Mouse (Mus musculus) spleen, postnatal 10 days (tissue): ENCODE data around the gene BC029722.
"Not testable (repeated sequence)": the region's sequence is repeated elsewhere in the genome, so short reads cannot be mapped to it uniquely, and the experiment has no call there.

Source experiments
- DNase-seq, 2 experiments: peaks; one replicate each; pipeline ENCODE4 v3.0.0; 2021 to 2022; ENCODE audit warnings: low spot score in 2 of 2

Gene BC029722

GRCm38 (mm10) chr2:155819392-155819448 lies at the start of gene BC029722:
Gene BC029722 (minus strand): TSS chr2:155819426.
- no peak for DNase-seq

- DNase-seq, result no peak
These were observed 49.1 kb upstream of the BC029722 start for GRCm38 (mm10) chr2:155868320-155868719.

DNA sequence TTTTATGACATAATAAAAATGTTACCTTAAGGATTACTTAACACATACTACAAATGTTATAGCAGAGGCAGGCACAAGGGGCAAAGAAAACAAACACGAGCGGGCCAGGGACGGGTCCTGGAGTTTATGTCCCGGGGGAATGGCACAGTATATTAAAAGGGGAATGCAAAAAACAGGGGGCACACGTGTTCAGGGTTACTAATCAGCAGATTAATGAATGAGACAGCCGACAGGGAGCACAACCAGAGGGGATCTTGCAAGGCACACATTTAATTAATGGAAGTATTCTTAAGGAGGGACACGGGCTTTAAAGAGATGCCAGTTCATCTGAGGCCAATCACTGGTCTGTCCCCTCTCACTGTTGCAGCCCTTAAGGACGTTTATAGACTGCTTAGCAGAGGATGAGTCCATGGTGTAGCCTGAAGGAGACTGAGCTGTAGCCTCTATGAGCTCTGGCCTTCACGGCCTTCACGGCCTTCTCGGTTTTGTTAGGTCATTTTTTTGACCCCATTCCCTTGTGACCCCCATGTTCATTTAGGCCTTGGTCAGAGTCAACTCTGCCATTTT lies 44.2 kb upstream of the BC029722 start:
- no peak for DNase-seq

DNA sequence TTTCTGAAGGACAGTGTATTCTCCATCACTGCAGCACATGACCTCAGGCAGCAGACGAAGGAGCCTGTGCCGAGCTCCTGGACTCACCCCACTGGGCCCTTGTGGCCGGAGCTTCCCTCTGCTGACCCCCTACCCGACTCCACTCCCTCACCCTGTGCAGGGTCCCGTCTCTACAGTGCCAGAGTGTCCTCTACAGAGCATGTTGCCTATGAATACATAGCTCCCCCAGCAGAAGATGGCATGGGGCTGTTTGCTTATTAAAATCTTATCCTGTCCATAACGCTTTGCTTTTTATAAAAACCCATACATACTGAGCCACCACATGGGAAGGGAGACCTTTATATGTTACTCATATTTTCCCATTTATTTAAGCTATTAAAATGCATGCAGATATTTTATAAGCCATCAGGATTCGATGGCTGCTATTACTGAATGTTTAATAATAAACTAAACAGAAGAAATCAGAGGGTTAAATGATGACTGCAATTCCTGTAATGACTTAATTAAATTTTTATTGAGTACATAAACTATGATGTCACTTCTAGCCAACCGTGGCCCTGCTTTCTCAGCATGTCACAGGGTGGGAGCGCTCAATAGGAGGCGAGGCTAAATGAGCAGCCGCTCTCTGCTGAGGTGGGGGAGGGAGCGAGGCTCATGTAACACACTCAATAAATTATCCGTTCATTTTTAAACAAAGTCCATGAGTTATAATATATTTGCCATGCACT lies 43.5 kb upstream of the BC029722 start:
- no peak for DNase-seq

DNA sequence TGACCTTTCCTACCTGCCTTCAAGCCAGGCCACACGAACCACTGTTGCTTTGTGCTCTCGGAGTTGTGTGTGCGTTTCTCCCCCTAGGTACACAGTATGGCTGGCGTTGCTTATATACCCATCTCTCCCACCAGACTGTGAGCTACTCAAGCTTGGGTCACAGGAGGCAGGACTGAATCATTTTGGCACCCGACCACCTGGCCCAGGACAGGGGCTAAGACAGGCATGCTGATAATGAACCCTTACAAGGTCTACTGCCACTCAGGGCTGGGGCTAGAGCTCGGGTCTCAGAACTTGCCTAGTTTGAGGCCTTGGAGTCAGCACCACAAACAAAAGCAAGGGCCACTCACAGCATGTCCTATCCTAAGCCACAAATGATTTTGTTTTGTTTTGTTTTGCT lies 42.4 kb upstream of the BC029722 start:
- no peak for DNase-seq

- DNase-seq, result no peak
These were observed 40.9 kb upstream of the BC029722 start for GRCm38 (mm10) chr2:155860102-155860501.

DNA sequence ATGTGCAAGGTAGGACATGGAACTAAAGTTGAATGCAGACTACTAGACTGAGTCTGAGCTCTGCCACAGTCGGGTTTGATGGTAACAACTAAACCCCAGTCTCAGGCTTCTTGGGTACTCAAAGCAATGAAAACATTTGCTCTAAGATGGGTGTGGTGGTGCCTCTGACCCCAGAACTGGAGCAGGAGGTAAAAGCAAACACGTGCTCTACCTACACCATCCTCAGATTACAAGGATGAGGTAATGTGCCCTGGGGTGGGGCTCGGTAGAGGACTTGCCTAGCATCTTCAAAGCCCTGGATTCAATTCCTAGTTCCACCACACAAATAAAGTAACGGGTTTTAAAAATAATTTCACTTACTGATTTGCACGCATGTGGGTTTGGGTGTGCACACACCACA lies 33.3 kb upstream of the BC029722 start:
- no peak for DNase-seq

- no peak for DNase-seq
These were observed 30.9 kb upstream of the BC029722 start for GRCm38 (mm10) chr2:155850120-155850519.

GRCm38 (mm10) chr2:155849464-155849863 lies 30.2 kb upstream of the BC029722 start:
- no peak for DNase-seq

DNA sequence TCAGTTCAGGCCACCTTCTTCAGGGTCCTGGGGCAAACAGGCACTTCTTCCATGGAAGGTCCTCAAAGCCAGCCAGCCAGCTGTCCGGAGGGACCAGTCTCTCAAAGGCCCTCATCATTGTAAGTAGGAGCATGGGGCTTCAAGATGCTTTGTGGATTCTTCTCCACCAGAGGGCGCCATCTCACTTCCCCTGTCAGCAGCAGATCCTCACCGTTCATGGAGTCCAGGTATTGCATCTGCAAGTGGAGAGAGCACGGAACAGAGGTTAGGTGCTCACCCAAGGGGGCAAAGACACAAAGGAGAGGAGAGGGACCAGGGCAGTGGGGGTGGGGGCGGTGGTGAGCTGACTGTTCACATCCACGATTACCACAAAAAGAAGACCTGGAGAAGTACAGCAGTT lies 29.1 kb upstream of the BC029722 start:
- DNase-seq, result peak; percentile 68 to 84

- no peak for DNase-seq
These were observed 27.7 kb upstream of the BC029722 start for GRCm38 (mm10) chr2:155846930-155847329.

- no peak for DNase-seq
These were observed 19.7 kb upstream of the BC029722 start for GRCm38 (mm10) chr2:155838961-155839360.

DNA sequence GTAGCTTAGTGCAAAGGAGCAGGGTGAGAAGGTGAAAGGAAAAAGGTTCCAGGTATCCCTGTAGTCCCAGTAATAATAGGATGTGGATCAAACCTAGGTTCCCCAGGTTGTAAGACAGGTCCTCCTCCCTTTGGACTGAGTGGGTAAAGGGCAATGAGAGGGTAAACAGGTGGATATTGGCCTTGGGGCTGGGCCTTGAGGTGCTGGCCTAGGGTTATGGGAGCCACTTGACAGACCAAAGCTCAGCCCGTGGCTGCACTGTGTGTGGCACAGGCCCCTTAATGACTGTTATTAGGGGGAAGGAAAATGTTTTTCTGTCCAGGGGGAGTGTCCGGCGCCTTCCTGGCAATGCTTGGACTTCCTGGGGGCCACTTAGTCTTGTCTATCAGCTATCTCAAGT lies 18.7 kb upstream of the BC029722 start:
- no peak for DNase-seq

- DNase-seq, result no peak
These were observed 15.5 kb upstream of the BC029722 start, which contains the start of gene Fam83c for GRCm38 (mm10) chr2:155834732-155835131. Gene Fam83c (minus strand): TSS chr2:155834854.

- not testable (repeated sequence) for DNase-seq
These were observed 12.9 kb upstream of the BC029722 start for GRCm38 (mm10) chr2:155832087-155832486.

- no peak for DNase-seq
These were observed 12.1 kb upstream of the BC029722 start for GRCm38 (mm10) chr2:155831302-155831701.

DNA sequence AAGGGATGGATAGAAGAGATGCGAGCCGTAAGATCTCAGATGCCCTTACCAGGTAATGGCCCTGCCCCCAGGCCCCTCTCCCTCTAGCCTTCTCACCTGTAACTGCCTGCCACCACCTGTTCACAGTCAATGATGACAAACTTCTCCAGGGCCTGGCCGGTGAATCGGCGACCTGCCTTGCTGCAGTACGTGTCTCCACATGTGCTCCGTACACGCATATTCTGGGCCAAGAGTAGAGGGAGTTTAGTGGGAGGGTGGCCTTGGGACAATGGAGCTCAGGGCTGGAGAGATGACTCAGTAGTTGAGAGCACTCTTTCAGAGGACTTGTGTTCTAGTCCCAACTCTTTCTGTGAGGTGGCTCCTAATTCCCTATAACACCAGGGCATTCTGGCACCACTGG lies 11.6 kb upstream of the BC029722 start:
- DNase-seq, result no peak

DNA sequence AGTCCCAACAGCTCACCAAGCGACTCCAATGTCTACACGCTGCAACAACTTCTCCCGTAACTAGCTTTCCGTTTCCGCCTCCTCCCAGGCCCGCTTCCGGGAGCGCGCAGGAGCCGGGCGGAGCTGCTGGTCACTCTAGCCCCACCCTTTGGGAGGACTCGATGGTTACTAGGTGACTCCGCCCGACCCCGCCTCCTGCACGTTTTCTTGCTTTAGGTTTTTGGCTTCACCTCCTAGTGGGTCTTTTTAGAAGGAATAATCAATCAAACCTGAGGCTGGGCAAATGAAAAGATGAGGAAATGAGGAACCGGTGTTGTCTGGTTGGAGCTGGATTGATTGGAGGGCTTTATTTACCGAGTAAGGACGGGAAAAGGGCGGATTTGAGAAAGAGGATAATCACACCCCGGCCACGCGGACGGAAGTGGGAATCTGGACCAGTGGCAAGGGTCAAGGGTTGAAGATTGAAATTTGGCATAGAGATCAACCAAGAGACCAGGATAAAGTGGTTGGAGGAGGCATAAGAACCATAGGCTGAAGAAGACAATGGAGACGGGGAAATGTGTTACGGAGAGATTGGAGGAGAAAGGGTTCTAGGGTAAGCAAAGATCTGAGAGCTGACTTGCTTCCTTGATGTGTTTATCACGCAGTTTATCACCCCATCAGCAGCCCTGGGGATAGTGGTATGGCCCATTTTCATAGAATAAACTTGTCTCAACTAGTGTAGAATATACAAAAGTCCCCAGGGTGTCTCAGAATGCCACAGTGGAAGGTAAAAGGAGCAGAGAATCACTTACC lies 7.6 kb upstream of the BC029722 start, which contains the start of gene Eif6:
Gene Eif6 (minus strand): TSS at position 296 of the 795 bp plus-strand sequence.
- peak in 1 of 2 experiments; percentile 89 for DNase-seq

GRCm38 (mm10) chr2:155825904-155826629 lies 6.8 kb upstream of the BC029722 start:
- peak; percentile 51 to 73 for DNase-seq

DNA sequence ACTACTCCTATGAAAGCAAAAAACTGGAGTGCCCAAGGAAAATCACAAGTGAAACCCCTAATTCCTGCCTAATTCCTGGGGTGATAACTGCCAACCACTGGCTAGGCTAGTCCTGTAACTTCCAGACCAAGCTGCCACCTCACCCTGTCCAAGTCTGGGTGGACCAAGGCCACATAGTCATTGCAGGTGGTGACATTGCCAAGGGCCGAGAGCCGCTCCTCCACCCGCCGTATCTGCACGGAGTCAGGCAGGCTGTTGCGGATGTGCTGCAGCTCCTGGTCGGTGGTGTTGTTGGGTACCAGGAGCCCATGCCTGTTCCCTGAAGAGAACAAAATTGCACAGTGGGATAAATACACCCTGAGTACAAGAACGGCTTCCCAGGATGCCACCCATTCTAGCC lies 4.5 kb upstream of the BC029722 start:
- DNase-seq, result no peak

DNA sequence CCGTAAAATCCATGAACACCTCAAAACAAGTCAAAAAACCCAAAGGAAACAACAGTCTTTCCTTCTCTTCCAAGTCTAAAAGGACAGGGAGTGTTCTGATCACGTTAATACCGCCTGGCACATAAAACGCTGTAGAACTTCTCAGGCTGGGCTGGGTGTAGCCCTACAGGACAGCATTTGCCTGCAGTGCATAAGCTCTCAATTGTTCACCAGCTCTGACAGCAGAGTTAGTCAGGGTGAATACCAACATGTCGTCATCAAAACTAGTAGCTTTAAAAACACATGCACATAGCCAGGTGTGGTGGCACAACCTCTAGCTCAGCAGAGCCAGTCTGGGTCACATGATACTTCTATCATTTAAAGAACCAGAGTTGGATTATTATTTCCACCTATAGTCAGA lies 1.6 kb upstream of the BC029722 start:
- no peak for DNase-seq

DNA sequence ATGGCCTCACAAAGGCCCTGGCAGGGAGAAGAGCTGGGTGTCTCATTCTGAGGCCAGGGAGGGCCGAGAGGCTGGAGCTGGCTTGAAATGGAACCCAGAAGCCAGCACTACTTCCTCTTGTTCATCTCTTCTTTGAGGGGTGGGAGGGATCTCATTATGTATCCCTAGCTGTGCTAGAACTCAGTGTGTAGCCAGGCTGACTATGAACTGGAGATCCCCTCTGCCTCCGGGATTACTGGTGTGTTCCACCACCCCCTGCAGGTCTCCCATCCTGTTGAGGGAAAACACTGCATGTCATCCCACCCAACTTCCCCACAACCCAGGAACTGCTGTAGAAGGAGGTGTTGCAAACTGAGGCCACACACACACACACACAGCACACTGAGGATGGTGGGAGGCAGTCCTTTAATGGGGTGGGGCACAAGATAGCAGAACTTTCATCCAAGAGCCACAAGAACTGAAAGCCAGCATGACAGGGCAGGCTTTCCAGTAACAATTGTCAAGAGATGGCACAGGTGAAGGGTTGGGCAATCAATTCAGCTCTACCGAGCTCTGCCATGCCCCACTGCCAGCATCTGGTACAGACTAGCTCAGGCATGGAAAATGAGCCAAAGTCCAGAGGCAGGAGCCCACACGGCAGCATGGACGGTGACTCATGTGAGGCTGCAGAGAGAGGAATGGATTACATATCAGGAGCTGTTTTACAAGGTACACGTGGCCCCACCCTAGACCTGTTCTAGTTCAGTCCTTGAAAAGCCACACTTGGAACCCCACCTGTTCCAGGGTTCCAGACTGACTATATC lies 424 bp upstream of the BC029722 start:
- no peak for DNase-seq
